Mouse (Mus musculus) heart, embryonic 14.5 days (tissue): ENCODE data around the gene Tet3. TPM values are rescaled to one million over a fixed set of nuclear protein-coding genes. Genes with fewer than 3 reads are reported as not detected.

Experiments
- ATAC-seq: fragments of 200-750 bp; cut with Nextera tagmentation; 2 replicates; pipeline ENCODE4 v1.8.0; 2017; ENCODE audit warnings: low read depth, moderate TSS enrichment; ENCODE audit not compliant: insufficient number of reproducible peaks, insufficient read depth, low FRiP score
- H3K27ac ChIP-seq, 2 experiments: fragments of 200-500 bp in 1 of 2; fragments of 300-500 bp in 1 of 2; sonication (generic) in 1 of 2; replicated peaks in 1 of 2; 2 replicates each; pipeline ENCODE4 v1.5.1; 2012 to 2014; ENCODE audit warnings: low read depth in 2 of 2, low read length in 2 of 2, control low read depth in 1 of 2, mild to moderate bottlenecking in 1 of 2, mixed read lengths in 1 of 2; ENCODE audit not compliant: control insufficient read depth in 1 of 2, insufficient read depth in 1 of 2
- H3K27me3 ChIP-seq: fragments of 300-500 bp; sonication (generic); 2 replicates; pipeline ENCODE4 v1.6.1; 2014; ENCODE audit warnings: mild to moderate bottlenecking, low read length, control low read depth; ENCODE audit not compliant: control insufficient read depth, insufficient read depth
- H3K36me3 ChIP-seq: fragments of 300-500 bp; sonication (generic); 2 replicates; pipeline ENCODE4 v1.6.1; 2014; ENCODE audit warnings: mild to moderate bottlenecking, control low read depth, low read length, mixed read lengths; ENCODE audit not compliant: control insufficient read depth, insufficient read depth
- H3K4me1 ChIP-seq, 2 experiments: fragments of 200-500 bp in 1 of 2; fragments of 300-500 bp in 1 of 2; sonication (generic) in 1 of 2; 2 replicates each; pipeline ENCODE4 v1.6.1; 2012 to 2014; ENCODE audit warnings: low read length in 2 of 2, control low read depth in 1 of 2, mixed read lengths in 1 of 2; ENCODE audit not compliant: control insufficient read depth in 2 of 2, insufficient read depth in 2 of 2
- H3K4me2 ChIP-seq: fragments of 300-500 bp; sonication (generic); 2 replicates; pipeline ENCODE4 v1.6.1; 2014; ENCODE audit warnings: mild to moderate bottlenecking, low read length
- H3K4me3 ChIP-seq, 2 experiments: fragments of 200-500 bp in 1 of 2; fragments of 300-500 bp in 1 of 2; sonication (generic) in 1 of 2; 2 replicates each; pipeline ENCODE4 v1.5.1; 2012 to 2014; ENCODE audit warnings: low read length in 2 of 2, mild to moderate bottlenecking in 2 of 2, control low read depth in 1 of 2, low read depth in 1 of 2, moderate library complexity in 1 of 2; ENCODE audit not compliant: control insufficient read depth in 1 of 2, insufficient read depth in 1 of 2
- H3K9ac ChIP-seq: fragments of 300-500 bp; sonication (generic); 2 replicates; pipeline ENCODE4 v1.6.1; 2014; ENCODE audit warnings: mild to moderate bottlenecking, low read length
- H3K9me3 ChIP-seq: fragments of 300-500 bp; sonication (generic); 2 replicates; pipeline ENCODE4 v1.6.1; 2016; ENCODE audit warnings: low read length, control low read depth; ENCODE audit not compliant: control insufficient read depth
- WGBS: fragments of 180-500 bp; shearing (Covaris S2); extraction: QIAGEN DNeasy Blood & Tissue Kit; methylation state at CpG from one replicate; pipeline ENCODE4 v1.1.7; 2014; 5-methylcytosine and 5-hydroxymethylcytosine counted together
- polyA plus RNA-seq: library from polyadenylated mRNA; unstranded; fragments of >200 nt; fragmentation: Nextera tagmentation; extraction: Ambion mirVana; gene quantifications from 2 replicates; pipeline ENCODE4 v1.2.1, GENCODE M21; 2014

Tet3 gene
- polyA plus RNA-seq, 1 experiment from 2014 or later = 28.9 TPM

GRCm38 (mm10) chr6:83399790-83400189 is 59.1 kb downstream of the Tet3 start:
- Histone ChIP-seq H3K27ac (no peak overlapping the region), H3K36me3 (peaks cover 98% of the 10 kb centered on the region), H3K27me3 (no peaks in the 10 kb centered on the region), H3K4me1 (no peaks in the 10 kb centered on the region; a peak in 1 of 4 replicates), H3K9ac (no peak overlapping the region), H3K9me3 (no peaks in the 10 kb centered on the region), H3K4me2 (no peak overlapping the region), H3K4me3 (no peak overlapping the region)
- no peak for ATAC-seq
- 77% methylated on average over 3 of the region's 3 CpGs for WGBS

- Histone ChIP-seq H3K9me3 (no peaks in the 10 kb centered on the region), H3K27me3 (no peaks in the 10 kb centered on the region), H3K9ac (no peak overlapping the region), H3K4me3 (no peak overlapping the region), H3K4me1 (no peaks in the 10 kb centered on the region; a peak in 1 of 4 replicates), H3K4me2 (no peak overlapping the region), H3K36me3 (peaks cover 98% of the 10 kb centered on the region), H3K27ac (no peak overlapping the region)
- ATAC-seq = no peak
- WGBS = 81% methylated on average over 8 of the region's 8 CpGs
Measured at GRCm38 (mm10) chr6:83397728-83398127, 61.2 kb downstream of the Tet3 start.

- no peak overlapping the region for H3K4me2 ChIP-seq
- H3K9me3 ChIP-seq = no peaks in the 10 kb centered on the region
- no peak overlapping the region for H3K27ac ChIP-seq
- ATAC-seq = no peak
- H3K36me3 ChIP-seq = peaks cover 95% of the 10 kb centered on the region
- H3K27me3 ChIP-seq = no peaks in the 10 kb centered on the region
- no peaks in the 10 kb centered on the region; a peak in 1 of 4 replicates for H3K4me1 ChIP-seq
- no peak overlapping the region for H3K4me3 ChIP-seq
- H3K9ac ChIP-seq = no peak overlapping the region
- 96% methylated on average over 2 of the region's 2 CpGs for WGBS
Measured at GRCm38 (mm10) chr6:83396711-83397110, 62.2 kb downstream of the Tet3 start.

GRCm38 (mm10) chr6:83395544-83396229 is 63.2 kb downstream of the Tet3 start:
- ATAC-seq = no peak

GRCm38 (mm10) chr6:83394122-83394521 is 64.8 kb downstream of the Tet3 start:
- peaks cover 76% of the 10 kb centered on the region for H3K36me3 ChIP-seq
- H3K4me2 ChIP-seq = no peak overlapping the region
- no peak for ATAC-seq
- no peak overlapping the region for H3K4me3 ChIP-seq
- no peaks in the 10 kb centered on the region for H3K27me3 ChIP-seq
- H3K27ac ChIP-seq = no peak overlapping the region
- 95% methylated on average over 4 of the region's 4 CpGs for WGBS
- no peak overlapping the region for H3K9ac ChIP-seq
- peaks cover 0 to under 1% of the 10 kb centered on the region in 2 experiments; a peak in 1 of 4 replicates for H3K4me1 ChIP-seq
- no peaks in the 10 kb centered on the region for H3K9me3 ChIP-seq

More at GRCm38 (mm10) chr6:83395544-83396229, 63.2 kb downstream of the Tet3 start:
- Histone ChIP-seq H3K27me3 (no peaks in the 10 kb centered on the region), H3K4me1 (no peaks in the 10 kb centered on the region; a peak in 1 of 4 replicates), H3K4me2 (no peak overlapping the region), H3K27ac (no peak overlapping the region), H3K36me3 (peaks cover 91% of the 10 kb centered on the region), H3K9me3 (no peaks in the 10 kb centered on the region), H3K4me3 (no peak overlapping the region), H3K9ac (no peak overlapping the region)
- 91% methylated on average over 15 of the region's 15 CpGs for WGBS

GRCm38 (mm10) chr6:83392166-83392780 is 66.6 kb downstream of the Tet3 start:
- Histone ChIP-seq H3K9ac (no peak overlapping the region), H3K27ac (no peak overlapping the region), H3K4me3 (no peak overlapping the region), H3K4me2 (no peak overlapping the region), H3K27me3 (no peaks in the 10 kb centered on the region), H3K9me3 (no peaks in the 10 kb centered on the region), H3K4me1 (0 out of 4 replicates have a peak, but pooled peaks cover 0 to 6% of the 10 kb centered on the region in 2 experiments), H3K36me3 (peaks cover 65% of the 10 kb centered on the region)
- no peak for ATAC-seq
- WGBS = 84% methylated on average over 8 of the region's 8 CpGs

- H3K27ac ChIP-seq = no peak overlapping the region
- no peaks in the 10 kb centered on the region for H3K27me3 ChIP-seq
- H3K36me3 ChIP-seq = peaks cover 60% of the 10 kb centered on the region
- H3K9me3 ChIP-seq = no peaks in the 10 kb centered on the region
- no peak overlapping the region for H3K9ac ChIP-seq
- no peak overlapping the region for H3K4me2 ChIP-seq
- H3K4me1 ChIP-seq = peaks cover 0 to 17% of the 10 kb centered on the region in 2 experiments; a peak in 2 of 4 replicates
- 87% methylated on average over 9 of the region's 9 CpGs for WGBS
- H3K4me3 ChIP-seq = no peak overlapping the region
- ATAC-seq = no peak
Measured at GRCm38 (mm10) chr6:83385569-83386090, 73.3 kb downstream of the Tet3 start.
